Mouse (Mus musculus) heart, adult 2 months (tissue): ENCODE data around the gene Supv3l1. TPM values are rescaled to one million over a fixed set of nuclear protein-coding genes. Genes with fewer than 3 reads are reported as not detected.

Source experiments
- DNase-seq, 2 experiments: peaks; one replicate each; pipeline ENCODE4 v3.0.0; 2021
- H3K27ac ChIP-seq: fragments of 200-600 bp; 2 replicates; pipeline ENCODE4 v1.8.1; 2022
- H3K27me3 ChIP-seq: fragments of 200-500 bp; 2 replicates; pipeline ENCODE4 v1.6.1; 2012; ENCODE audit warnings: mild to moderate bottlenecking, low read length, inconsistent platforms, mixed read lengths; ENCODE audit not compliant: control insufficient read depth, insufficient read depth
- H3K36me3 ChIP-seq: fragments of 200-500 bp; 2 replicates; pipeline ENCODE4 v1.6.1; 2012; ENCODE audit warnings: low read length, inconsistent platforms; ENCODE audit not compliant: control insufficient read depth, insufficient read depth
- H3K4me1 ChIP-seq: fragments of 200-500 bp; 2 replicates; pipeline ENCODE4 v1.6.1; 2011; ENCODE audit warnings: low read length; ENCODE audit not compliant: control insufficient read depth, insufficient read depth
- H3K4me3 ChIP-seq: fragments of 200-600 bp; 2 replicates; pipeline ENCODE4 v1.8.1; 2022
- H3K79me2 ChIP-seq: fragments of 200-500 bp; replicated peaks from 2 replicates; pipeline ENCODE4 v1.6.1; 2012; ENCODE audit warnings: mild to moderate bottlenecking, inconsistent platforms, low read length, moderate library complexity, mixed read lengths; ENCODE audit not compliant: control insufficient read depth, insufficient read depth
- H3K9ac ChIP-seq: fragments of 200-500 bp; 2 replicates; pipeline ENCODE4 v1.6.1; 2012; ENCODE audit warnings: low read depth, mild to moderate bottlenecking, control low read depth, inconsistent platforms, low read length, mixed read lengths
- CTCF ChIP-seq: fragments of 200-600 bp; IDR thresholded peaks from 2 replicates; pipeline ENCODE4 v1.8.1; 2022; ENCODE audit warnings: antibody characterized with exemption, mild to moderate bottlenecking, moderate library complexity
- EP300 ChIP-seq: fragments of 200-500 bp; IDR thresholded peaks from 2 replicates; pipeline ENCODE4 v1.6.1; 2011; ENCODE audit warnings: low read depth, low read length, control low read depth; ENCODE audit not compliant: insufficient read depth
- POLR2A ChIP-seq: fragments of 200-500 bp; IDR thresholded peaks from 2 replicates; pipeline ENCODE4 v1.6.1; 2011; ENCODE audit warnings: mild to moderate bottlenecking, low read depth, low read length, control low read depth; ENCODE audit not compliant: insufficient read depth
- WGBS: fragments of 180-500 bp; shearing (Covaris S2); methylation state at CpG from one replicate; pipeline ENCODE4 v1.1.7; 2018; 5-methylcytosine and 5-hydroxymethylcytosine counted together
- intact Hi-C: fragments of 180-260 bp; cut with DNase I; formaldehyde crosslinking; loops from one replicate; pipeline ENCODE4 v1.15.1; 2025
- polyA plus RNA-seq: library from polyadenylated mRNA; depleted of rRNA; stranded (reverse); fragments of >200 nt; gene quantifications from 2 replicates; pipeline ENCODE4 v1.2.3, GENCODE M21; 2012
- total RNA-seq, 2 experiments: library from RNA; stranded (reverse); gene quantifications; 2 replicates each; pipeline ENCODE4 v1.2.3; 2021

The Supv3l1 gene
- total and polyA plus RNA-seq, 3 experiments = 25.4 to 36.7 (median 36.0) TPM

- Histone ChIP-seq H3K79me2 (no peaks in the 10 kb centered on the region), H3K36me3 (no peaks in the 10 kb centered on the region), H3K27me3 (no peaks in the 10 kb centered on the region), H3K4me1 (peaks cover 3% of the 10 kb centered on the region), H3K27ac (peak overlapping the region; percentile 99), H3K4me3 (peak overlapping the region; percentile 83), H3K9ac (peak overlapping the region; percentile 85)
- intact Hi-C loops = no loop called here
- no peak for DNase-seq
- WGBS = 33% methylated on average over 18 of the region's 18 CpGs
- no peak for TF ChIP-seq CTCF
- TF ChIP-seq EP300 = no peak
- TF ChIP-seq POLR2A = no peak
These were observed 722 bp upstream of the Supv3l1 start for GRCm38 (mm10) chr10:62450280-62450640.

DNA sequence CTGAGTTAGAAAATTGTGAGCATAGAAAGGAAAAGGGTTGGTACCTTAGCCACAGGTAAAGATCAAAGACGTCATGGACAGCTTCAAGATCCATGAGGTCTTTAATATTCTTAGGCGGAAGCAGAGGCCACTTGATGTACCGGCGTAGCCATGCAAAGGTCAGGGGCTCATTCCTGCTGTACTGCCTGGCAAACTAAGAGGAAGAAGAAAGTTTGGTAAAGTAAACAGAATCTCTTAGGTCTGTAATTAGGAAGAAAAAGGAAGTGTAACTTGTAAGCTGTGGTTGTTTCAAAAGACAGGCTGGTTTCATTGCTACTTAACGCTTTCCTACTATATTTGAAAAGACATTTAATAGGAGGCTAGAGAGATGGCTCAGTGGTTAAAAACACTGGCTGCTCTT lies 19.1 kb downstream of the Supv3l1 start:
- H3K4me3 ChIP-seq = no peak overlapping the region
- TF ChIP-seq CTCF (no peak), POLR2A (no peak), EP300 (no peak)
- intact Hi-C loops = no loop called here
- no peaks in the 10 kb centered on the region for H3K36me3 ChIP-seq
- no peak for DNase-seq
- 90% methylated on average over 5 of the region's 5 CpGs for WGBS
- H3K27me3 ChIP-seq = no peaks in the 10 kb centered on the region
- no peak overlapping the region for H3K9ac ChIP-seq
- no peaks in the 10 kb centered on the region for H3K4me1 ChIP-seq
- no peak overlapping the region for H3K27ac ChIP-seq
- no peaks in the 10 kb centered on the region for H3K79me2 ChIP-seq

DNA sequence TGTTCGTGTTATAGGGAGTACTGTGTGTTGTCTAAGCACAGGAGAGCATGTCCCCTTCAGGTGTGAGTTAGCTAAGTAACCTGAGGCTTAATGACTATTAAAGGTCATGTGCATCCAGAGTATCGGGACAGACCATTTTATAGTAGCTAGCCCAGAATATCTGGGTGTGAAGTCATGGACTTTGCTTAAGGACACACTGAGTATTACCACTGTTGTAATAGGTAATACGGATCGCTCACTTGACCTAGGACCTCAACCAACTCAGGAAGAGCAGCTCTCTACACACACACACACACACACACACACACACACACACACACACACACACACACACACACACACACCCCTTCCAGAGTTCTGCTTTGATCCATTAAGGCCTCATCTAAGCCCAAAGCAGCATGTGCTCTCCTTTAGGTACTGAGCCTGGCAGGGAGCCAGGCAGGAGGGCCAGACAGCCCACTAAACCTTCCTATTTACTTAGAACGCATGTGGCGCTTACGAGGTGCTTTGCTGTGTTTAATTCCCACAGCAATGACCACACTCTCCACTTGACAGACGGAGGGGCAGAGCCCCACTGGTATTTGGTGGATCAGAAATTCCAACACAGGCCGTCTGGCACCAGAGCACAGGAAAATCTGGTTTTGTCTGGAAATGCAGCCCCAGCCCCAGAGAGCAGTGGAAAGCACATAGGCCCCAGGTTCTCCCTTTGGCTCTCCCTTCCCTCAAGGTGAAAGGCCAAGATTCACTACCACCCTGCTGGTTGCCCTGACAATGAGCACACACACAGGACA lies 24.3 kb downstream of the Supv3l1 start:
- intact Hi-C loops = no loop called here
- Histone ChIP-seq H3K4me3 (no peak overlapping the region), H3K9ac (no peak overlapping the region), H3K36me3 (no peaks in the 10 kb centered on the region), H3K4me1 (no peaks in the 10 kb centered on the region), H3K79me2 (no peaks in the 10 kb centered on the region), H3K27me3 (no peaks in the 10 kb centered on the region), H3K27ac (no peak overlapping the region)
- 52% methylated on average over 9 of the region's 9 CpGs for WGBS
- no peak for TF ChIP-seq EP300
- TF ChIP-seq CTCF = no peak
- no peak for TF ChIP-seq POLR2A
- DNase-seq = no peak

- Histone ChIP-seq H3K36me3 (no peaks in the 10 kb centered on the region), H3K27ac (no peak within 1 kb of the TSS), H3K79me2 (no peaks in the 10 kb centered on the region), H3K27me3 (no peaks in the 10 kb centered on the region), H3K4me3 (no peak within 1 kb of the TSS), H3K9ac (no peak within 1 kb of the TSS), H3K4me1 (no peaks in the 10 kb centered on the region)
- intact Hi-C loops = no loop called here
- DNase-seq = no peak
- 66% methylated on average over 15 of the region's 15 CpGs for WGBS
- no peak for TF ChIP-seq EP300
- no peak for TF ChIP-seq CTCF
- no peak for TF ChIP-seq POLR2A
These were observed 27.3 kb downstream of the Supv3l1 start, which contains the start of gene Hkdc1 for GRCm38 (mm10) chr10:62422255-62422654. Gene Hkdc1, minus strand, starts transcription at chr10:62422491.

- Histone ChIP-seq H3K79me2 (no peaks in the 10 kb centered on the region), H3K9ac (no peak overlapping the region), H3K27me3 (no peaks in the 10 kb centered on the region), H3K4me3 (no peak overlapping the region), H3K27ac (no peak overlapping the region), H3K4me1 (no peaks in the 10 kb centered on the region), H3K36me3 (no peaks in the 10 kb centered on the region)
- TF ChIP-seq POLR2A = no peak
- TF ChIP-seq EP300 = no peak
- TF ChIP-seq CTCF = no peak
- 68% methylated on average over 3 of the region's 3 CpGs for WGBS
- intact Hi-C loops = no loop called here
- no peak for DNase-seq
These were observed 28.4 kb downstream of the Supv3l1 start for GRCm38 (mm10) chr10:62421127-62421526.

DNA sequence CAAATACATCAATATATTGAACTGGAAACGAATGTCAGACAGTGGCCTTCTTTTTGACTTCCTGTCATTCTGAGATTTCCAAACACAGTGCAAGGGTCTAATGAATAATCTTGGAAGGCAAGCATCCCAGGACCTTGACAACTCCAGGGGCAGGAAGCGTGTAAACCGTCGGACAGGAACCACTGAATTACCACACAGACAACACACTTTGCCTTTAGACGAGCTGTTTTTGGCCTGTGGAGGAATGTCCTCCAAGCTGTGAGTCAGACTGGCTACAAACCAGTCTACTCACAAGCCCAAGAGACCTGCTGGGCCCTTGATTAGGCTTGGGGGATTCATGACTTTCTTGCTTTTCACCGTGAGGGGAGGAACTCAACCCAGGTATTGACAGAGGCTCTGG lies 29.1 kb downstream of the Supv3l1 start:
- Histone ChIP-seq H3K4me1 (no peaks in the 10 kb centered on the region), H3K36me3 (no peaks in the 10 kb centered on the region), H3K9ac (no peak overlapping the region), H3K4me3 (no peak overlapping the region), H3K27ac (no peak overlapping the region), H3K79me2 (no peaks in the 10 kb centered on the region), H3K27me3 (no peaks in the 10 kb centered on the region)
- TF ChIP-seq CTCF = no peak
- no peak for TF ChIP-seq EP300
- TF ChIP-seq POLR2A = no peak
- 45% methylated on average over 6 of the region's 6 CpGs for WGBS
- intact Hi-C loops = no loop called here
- no peak for DNase-seq
